Mouse (Mus musculus) spleen, postnatal 4 days (tissue): Measurements from ENCODE around the gene Npepps.
A peak's percentile ranks its signal among the peaks of the same experiment; 100 is the strongest.
"Not testable (repeated sequence)": the region's sequence is repeated elsewhere in the genome, so short reads cannot be mapped to it uniquely, and the experiment has no call there.

ENCODE experiments used
- DNase-seq, 2 experiments: peaks; one replicate each; pipeline ENCODE4 v3.0.0; 2022; ENCODE audit warnings: low spot score in 2 of 2

Gene Npepps

GRCm38 (mm10) chr11:97292731-97293130, 12.3 kb upstream of the Npepps start:
- DNase-seq: no peak

DNA sequence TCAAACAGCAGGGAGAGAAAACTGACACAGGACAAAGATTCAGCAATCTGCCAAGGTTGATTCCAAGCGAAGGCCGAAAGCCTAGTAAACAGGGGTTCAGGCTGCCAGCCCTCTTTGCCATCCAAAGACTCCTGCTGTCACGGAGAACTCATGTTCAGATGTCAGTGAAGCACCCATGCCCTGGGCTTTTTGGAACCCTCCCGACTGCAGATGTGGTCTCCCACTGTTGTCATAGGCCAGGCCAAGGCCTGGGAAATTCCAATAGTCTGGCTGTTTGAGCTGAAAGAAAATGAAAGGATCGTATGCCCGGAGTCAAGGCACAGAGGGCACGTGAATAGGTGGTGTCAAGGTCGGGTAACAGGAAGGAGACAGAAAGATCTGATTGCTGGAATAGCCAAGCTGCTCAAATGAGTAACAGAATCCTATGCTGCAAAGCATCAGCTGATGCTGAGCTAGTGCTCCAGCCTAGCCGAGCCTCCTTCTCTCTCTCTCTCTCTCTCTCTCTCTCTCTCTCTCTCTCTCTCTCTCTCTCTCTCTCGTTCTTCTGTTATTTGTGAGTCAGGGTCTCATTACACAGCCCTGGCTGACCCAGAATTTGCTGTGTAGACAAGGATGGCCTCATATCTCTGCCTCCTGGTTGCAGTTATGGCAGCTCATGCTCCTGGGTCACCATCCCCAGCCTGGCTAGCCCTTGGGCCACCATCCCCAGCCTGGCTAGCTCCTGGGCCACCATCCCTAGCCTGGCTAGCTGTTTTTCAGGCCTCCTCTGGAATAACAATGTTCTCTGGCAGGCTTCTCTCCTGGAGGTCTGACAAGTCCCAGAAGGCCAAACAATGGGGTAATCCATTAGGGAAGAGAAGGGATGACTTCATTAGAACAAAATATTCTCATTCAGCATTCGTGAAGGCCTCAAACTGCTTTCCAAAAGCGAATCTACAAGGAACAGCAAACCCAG, 9.1 kb upstream of the Npepps start:
- no peak for DNase-seq

- no peak for DNase-seq
Observed at GRCm38 (mm10) chr11:97287643-97288042, 7.2 kb upstream of the Npepps start.

- no peak for DNase-seq
Observed at GRCm38 (mm10) chr11:97286973-97287372, 6.5 kb upstream of the Npepps start.

GRCm38 (mm10) chr11:97285852-97286775, 5.7 kb upstream of the Npepps start:
- no peak for DNase-seq

GRCm38 (mm10) chr11:97284854-97285253, 4.4 kb upstream of the Npepps start:
- no peak for DNase-seq

- DNase-seq: no peak
Observed at GRCm38 (mm10) chr11:97282179-97282578, 1.7 kb upstream of the Npepps start.

GRCm38 (mm10) chr11:97279405-97280215, 828 bp downstream of the Npepps start:
- DNase-seq: peak in 1 of 2 experiments; percentile 24

- DNase-seq: no peak
Observed at GRCm38 (mm10) chr11:97279040-97279404, 1.4 kb downstream of the Npepps start.

DNA sequence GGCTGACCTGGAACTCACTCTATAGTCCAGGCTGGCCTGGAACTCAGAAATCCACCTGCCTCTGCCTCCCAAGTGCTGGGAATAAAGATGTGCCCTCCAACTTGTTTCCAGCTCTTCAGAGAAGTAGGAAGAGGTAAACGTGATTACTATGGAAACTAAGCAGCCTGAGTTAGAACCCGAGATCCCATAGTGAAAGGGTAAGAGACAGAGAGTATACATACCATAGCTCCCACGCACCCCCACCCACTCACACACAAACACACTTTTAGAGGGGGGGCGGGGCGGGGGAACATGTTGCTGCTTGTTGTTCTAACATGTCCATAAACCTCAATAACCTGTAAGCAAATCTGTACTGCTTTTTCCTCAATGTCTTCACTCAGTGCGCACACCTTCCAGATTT, 2.0 kb downstream of the Npepps start:
- no peak for DNase-seq

GRCm38 (mm10) chr11:97277166-97277565, 3.3 kb downstream of the Npepps start:
- DNase-seq: no peak

- DNase-seq: no peak
Observed at GRCm38 (mm10) chr11:97276019-97276418, 4.4 kb downstream of the Npepps start.

- DNase-seq: no peak
Observed at GRCm38 (mm10) chr11:97275349-97275748, 5.1 kb downstream of the Npepps start.

DNA sequence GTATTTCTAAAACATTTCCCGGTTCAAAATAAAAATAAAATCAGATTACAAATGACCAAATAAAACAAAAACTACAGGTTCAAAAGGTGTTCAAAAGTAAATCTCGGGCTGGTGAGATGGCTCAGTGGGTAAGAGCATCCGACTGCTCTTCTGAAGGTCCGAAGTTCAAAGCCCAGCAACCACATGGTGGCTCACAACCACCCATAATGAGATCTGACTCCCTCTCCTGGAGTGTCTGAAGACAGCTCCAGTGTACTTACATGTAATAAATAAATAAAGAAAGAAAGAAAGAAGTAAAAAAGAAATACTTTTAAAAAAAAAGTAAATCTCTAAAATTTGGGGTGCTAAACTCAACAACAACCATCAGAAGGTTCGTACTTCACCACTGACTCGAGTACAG, 5.5 kb downstream of the Npepps start:
- DNase-seq: not testable (repeated sequence)

- no peak for DNase-seq
Observed at GRCm38 (mm10) chr11:97273613-97274012, 6.8 kb downstream of the Npepps start.

DNA sequence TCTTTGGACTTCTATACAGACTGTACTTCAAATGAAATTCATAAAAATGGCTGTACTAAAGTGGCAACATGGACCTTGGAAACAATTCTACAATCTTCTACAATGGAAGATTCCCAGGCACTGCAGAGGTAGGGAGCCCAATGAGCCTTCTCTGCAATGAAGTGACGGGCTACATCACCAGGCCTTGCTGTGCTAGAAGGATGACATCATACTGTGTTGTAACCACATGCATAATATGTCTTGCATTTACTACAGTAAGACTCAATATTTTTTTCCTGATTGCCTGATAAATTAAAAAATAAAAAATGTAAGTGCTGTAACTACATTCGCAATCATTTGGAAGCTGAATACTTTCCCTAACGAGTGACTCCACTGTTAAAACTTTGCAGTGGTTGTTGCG, 7.6 kb downstream of the Npepps start:
- no peak for DNase-seq

- not testable (repeated sequence) for DNase-seq
Observed at GRCm38 (mm10) chr11:97270004-97270403, 10.4 kb downstream of the Npepps start.

DNA sequence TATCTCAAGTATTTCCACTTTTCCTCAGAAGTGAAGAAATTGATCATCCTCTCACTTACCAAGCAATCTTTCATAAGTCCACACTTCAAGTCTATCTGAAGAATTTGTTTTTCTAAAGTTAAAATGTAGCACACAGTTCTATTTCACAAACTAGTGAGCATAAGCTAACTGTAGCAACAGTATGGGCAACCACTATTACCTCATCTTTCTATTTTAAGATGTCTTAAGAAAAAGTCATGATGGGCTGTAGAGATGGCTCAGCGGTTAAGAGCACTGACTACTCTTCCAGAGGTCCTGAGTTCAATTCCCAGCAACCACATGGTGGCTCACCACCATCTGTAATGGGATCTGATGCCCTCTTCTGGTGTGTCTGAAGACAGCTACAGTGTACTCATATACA, 13.9 kb downstream of the Npepps start:
- DNase-seq: not testable (repeated sequence)

- not testable (repeated sequence) for DNase-seq
Observed at GRCm38 (mm10) chr11:97249649-97250048, 30.8 kb downstream of the Npepps start.

- DNase-seq: peak in 1 of 2 experiments; percentile 19
Observed at GRCm38 (mm10) chr11:97246510-97247159, 33.8 kb downstream of the Npepps start.

GRCm38 (mm10) chr11:97241321-97241720, 39.1 kb downstream of the Npepps start:
- DNase-seq: no peak
